Mouse (Mus musculus): ENCODE results near the gene Mbd6.

Mbd6 gene

GRCm38 (mm10) chr10:127265727-127266111 lies 23.1 kb downstream of the Mbd6 start:
- no peak for DNase-seq (ENCODE audit: extremely low spot score, low read depth, low spot score)

DNA sequence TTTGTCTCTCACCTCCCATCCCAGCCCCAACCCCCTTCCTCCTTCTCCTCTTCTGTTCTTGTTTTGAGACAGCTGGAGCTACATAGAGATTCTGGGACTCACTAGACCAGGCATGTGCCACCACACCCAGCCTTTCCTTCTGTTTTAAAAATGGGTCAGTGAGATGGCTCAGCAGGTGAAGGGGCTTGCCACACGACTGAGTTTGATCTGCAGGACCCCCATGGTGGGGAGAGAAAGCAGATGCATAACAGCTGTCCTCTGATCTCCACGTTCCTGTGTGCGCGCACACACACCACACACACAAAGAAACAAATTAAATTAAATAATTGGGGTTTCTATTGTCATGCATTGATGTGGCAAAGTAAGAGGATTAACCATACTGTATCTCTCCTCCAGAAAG lies 23.8 kb downstream of the Mbd6 start:
- no peak for DNase-seq (ENCODE audit: extremely low spot score, low read depth, low spot score)

GRCm38 (mm10) chr10:127264336-127264735 lies 24.5 kb downstream of the Mbd6 start:
- no peak for DNase-seq (ENCODE audit: extremely low spot score, low read depth, low spot score)

DNA sequence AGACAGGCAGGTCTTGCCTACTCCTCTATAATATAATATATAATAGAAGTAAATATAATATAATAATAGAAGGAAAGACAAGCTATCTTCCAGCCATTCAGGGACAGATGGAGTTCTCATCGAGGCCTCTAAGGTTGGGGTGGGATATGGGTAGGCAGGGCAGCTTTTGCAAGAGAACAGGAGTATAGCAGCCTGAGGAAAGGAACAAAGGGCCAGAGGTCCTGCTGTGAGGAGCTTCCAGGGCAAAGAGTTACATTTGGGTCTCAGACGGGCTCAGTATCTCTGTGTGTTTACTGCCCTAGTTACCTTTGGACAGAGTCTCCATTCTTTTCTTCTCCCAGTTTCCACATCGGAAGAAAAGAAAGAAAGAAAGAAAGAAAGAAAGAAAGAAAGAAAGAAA lies 25.2 kb downstream of the Mbd6 start:
- DNase-seq (ENCODE audit: extremely low spot score, low read depth, low spot score) = no peak

GRCm38 (mm10) chr10:127262548-127263398 lies 26.0 kb downstream of the Mbd6 start, which contains the start of gene Kif5a:
TSS of gene Kif5a (minus strand) at chr10:127263348.
- no peak for DNase-seq (ENCODE audit: extremely low spot score, low read depth, low spot score)

DNA sequence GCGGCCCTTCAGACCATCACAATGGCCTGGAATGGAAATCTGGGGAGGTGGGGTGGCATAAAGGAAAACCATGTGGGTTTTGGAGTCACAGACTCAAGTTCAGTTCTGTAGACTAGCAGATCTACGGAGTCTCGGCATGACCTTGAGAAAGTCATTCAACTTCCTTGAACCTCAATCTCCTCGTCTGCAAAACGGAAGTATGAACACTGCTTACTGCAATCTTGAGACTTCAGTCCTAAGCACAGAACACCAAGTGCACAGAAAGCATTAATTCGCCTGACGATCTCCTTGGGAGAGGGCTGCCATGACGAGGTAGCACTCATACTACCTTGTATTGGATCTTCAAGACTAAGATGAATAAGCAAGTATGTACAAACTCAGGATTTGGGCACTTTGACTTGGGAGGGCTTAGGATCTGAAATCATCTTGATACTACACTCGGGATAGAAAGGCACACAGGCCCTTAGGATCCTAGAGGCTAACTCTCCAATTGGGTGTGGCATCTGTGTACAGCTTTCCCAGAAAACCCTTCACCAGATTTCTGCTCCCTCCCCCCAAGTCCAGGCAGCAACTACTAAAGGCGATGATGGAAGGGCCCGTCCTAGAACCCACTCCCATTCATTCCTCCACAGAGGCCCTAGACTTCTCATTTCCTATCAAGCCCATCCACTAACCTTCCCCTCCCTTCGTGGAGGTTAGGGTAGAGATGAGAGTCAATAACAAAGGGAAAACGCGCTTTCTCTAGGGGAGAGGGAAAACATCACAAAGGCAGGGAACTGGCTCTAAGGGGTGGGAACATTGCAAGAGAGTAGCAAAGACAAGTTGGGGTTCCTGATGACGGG lies 26.9 kb downstream of the Mbd6 start:
- DNase-seq (ENCODE audit: extremely low spot score, low read depth, low spot score) = no peak

- DNase-seq (ENCODE audit: extremely low spot score, low read depth, low spot score) = no peak
Measured at GRCm38 (mm10) chr10:127258489-127258888, 30.3 kb downstream of the Mbd6 start.

GRCm38 (mm10) chr10:127257790-127258189 lies 31.0 kb downstream of the Mbd6 start:
- DNase-seq (ENCODE audit: extremely low spot score, low read depth, low spot score) = no peak

GRCm38 (mm10) chr10:127255625-127256345 lies 33.0 kb downstream of the Mbd6 start:
- DNase-seq (ENCODE audit: extremely low spot score, low read depth, low spot score) = no peak

DNA sequence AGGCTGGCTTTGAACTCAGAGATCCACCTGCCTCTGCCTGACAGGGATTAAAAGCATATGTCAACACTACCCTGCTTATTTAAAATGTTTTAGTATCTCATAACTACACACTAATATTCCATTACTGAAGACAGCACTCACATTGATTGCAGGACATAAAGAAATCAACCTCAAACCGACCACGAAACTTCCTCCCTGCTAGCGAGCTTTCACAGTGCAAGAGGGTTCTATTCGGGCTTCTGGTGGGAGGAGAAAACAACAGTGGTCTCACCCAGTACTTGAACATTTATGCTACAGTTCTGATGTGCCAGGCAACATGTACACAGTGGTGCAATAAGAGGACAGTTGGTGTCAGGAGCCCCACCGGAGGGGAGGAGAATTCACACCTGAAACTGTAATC lies 38.0 kb downstream of the Mbd6 start:
- DNase-seq (ENCODE audit: extremely low spot score, low read depth, low spot score) = no peak

GRCm38 (mm10) chr10:127238241-127238824 lies 50.5 kb downstream of the Mbd6 start:
- no peak for DNase-seq (ENCODE audit: extremely low spot score, low read depth, low spot score)

DNA sequence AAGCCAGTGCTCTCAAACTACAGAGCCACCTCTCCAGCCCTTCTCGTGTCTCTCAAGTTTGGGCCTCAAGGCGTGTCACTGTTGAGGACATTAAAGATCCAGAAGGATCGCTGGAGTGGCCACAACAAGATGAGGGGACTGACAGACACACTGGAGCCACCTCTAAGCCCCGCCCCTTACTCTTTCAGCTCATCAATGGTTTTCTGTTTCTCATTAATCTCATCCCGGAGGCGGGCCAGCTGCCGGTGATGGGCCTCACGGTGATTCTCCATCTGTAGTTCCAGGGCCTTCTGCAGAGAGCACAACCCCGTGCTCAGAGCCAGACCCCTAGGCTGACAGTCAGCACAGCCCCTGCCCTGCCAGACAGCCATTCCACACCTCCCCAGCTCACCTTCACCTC lies 52.3 kb downstream of the Mbd6 start:
- no peak for DNase-seq (ENCODE audit: extremely low spot score, low read depth, low spot score)

DNA sequence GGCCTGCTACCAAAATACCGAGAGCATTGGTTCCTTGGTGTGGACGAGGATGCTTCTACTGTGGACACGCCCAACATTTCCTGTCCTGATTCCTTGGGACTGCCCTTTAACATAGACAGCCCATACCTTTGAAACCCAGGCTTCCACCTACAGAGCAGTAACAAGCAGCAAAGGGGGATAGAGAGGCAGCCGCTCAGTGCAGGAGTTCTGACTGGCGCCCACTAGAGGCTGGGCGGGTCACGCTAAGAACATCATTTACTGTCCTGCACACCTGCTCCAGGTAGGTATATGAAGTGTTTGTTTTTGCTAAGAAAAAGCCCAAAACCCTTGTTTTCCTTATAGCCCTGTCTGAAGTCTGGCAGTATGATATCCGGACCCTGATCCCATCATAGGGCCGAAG lies 55.7 kb downstream of the Mbd6 start:
- no peak for DNase-seq (ENCODE audit: extremely low spot score, low read depth, low spot score)
